Mouse (Mus musculus): ENCODE results near the gene Cdkal1. TPM values are rescaled to one million over a fixed set of nuclear protein-coding genes. Genes with fewer than 3 reads are reported as not detected.

Gene Cdkal1
- polyA plus RNA-seq, 2 experiments, result 2.0 to 7.7 TPM

DNA sequence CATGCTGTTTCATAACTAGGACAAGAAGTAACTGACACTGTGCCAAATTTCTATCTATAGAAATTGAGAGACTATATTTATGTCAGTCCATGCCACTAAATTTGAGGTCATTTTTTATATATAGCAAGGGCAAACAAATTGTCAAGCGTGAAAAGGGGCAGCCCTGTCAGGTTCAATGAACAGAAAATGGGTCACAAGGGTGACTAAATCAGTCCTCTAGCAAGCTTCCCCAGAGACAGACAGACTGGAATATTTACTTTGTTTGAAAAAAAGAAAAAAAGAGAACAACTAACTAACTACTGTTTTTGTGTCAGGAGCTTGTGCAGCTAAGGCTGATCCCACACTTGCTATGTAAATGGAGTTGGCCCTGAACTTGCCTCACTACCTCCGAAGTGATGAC, 355.7 kb downstream of the Cdkal1 start:
- no peaks in the 10 kb centered on the region for H3K4me1 ChIP-seq (replicated peaks; ENCODE audit: control insufficient read depth in 2 of 2, insufficient read depth in 2 of 2, low read length in 1 of 2)
- no peak overlapping the region for H3K9ac ChIP-seq (replicated peaks)
- TF ChIP-seq CTCF (IDR thresholded peaks at IDR 0.05; ENCODE audit: low read depth) (no peak), EP300 (IDR thresholded peaks at IDR 0.05; ENCODE audit: low read depth) (no peak)
- H3K27me3 ChIP-seq (ENCODE audit: control insufficient read depth, insufficient read depth, low read length), result no peaks in the 10 kb centered on the region
- ATAC-seq (ENCODE audit: insufficient read depth) (no peak), DNase-seq (ENCODE audit: low read depth in 3 of 3, low spot score in 3 of 3) (no peak)
- no peak overlapping the region for H3K27ac ChIP-seq
- H3K4me3 ChIP-seq (ENCODE audit: insufficient read depth in 1 of 2, low read depth in 2 of 2, low read length in 2 of 2), result no peak overlapping the region
- no peaks in the 10 kb centered on the region for H3K9me3 ChIP-seq (ENCODE audit: control insufficient read depth, low read length)
- 63% methylated on average over 2 of the region's 2 CpGs for WGBS (ENCODE audit: insufficient replicate concordance)
- H3K4me2 ChIP-seq (ENCODE audit: low read depth), result no peak overlapping the region
- no peaks in the 10 kb centered on the region for H3K36me3 ChIP-seq (replicated peaks; ENCODE audit: control insufficient read depth, insufficient read depth, low read depth)

DNA sequence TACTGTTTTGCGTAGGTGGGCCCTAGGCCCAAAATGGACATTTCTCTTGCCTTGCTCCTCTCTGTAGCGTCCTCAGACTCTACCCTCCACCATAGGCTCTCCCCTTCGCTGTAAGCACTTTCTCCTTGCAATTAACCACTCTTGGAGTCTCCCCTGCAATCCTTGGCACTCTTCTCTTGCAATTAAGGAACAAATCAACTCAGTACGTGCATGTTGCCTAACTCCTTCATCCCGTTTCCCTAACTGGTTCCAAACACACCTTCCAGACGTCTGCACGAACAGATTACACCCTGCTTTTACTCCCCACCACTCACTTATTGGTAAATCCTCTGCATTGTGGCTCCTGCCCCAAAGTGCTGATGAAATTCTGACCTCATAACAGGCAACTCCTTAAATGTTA, 358.2 kb downstream of the Cdkal1 start:
- Histone ChIP-seq H3K9me3 (ENCODE audit: control insufficient read depth, low read length) (no peaks in the 10 kb centered on the region), H3K27me3 (ENCODE audit: control insufficient read depth, insufficient read depth, low read length) (no peaks in the 10 kb centered on the region), H3K4me3 (ENCODE audit: insufficient read depth in 1 of 2, low read depth in 2 of 2, low read length in 2 of 2) (no peak overlapping the region), H3K9ac (replicated peaks) (no peak overlapping the region), H3K27ac (no peak overlapping the region), H3K4me1 (replicated peaks; ENCODE audit: control insufficient read depth in 2 of 2, insufficient read depth in 2 of 2, low read length in 1 of 2) (no peaks in the 10 kb centered on the region), H3K36me3 (replicated peaks; ENCODE audit: control insufficient read depth, insufficient read depth, low read depth) (no peaks in the 10 kb centered on the region), H3K4me2 (ENCODE audit: low read depth) (no peak overlapping the region)
- DNase-seq (ENCODE audit: low read depth in 3 of 3, low spot score in 3 of 3) (no peak), ATAC-seq (ENCODE audit: insufficient read depth) (no peak)
- TF ChIP-seq EP300 (IDR thresholded peaks at IDR 0.05; ENCODE audit: low read depth), result no peak
- 59% methylated on average over 7 of the region's 7 CpGs for WGBS (ENCODE audit: insufficient replicate concordance)

DNA sequence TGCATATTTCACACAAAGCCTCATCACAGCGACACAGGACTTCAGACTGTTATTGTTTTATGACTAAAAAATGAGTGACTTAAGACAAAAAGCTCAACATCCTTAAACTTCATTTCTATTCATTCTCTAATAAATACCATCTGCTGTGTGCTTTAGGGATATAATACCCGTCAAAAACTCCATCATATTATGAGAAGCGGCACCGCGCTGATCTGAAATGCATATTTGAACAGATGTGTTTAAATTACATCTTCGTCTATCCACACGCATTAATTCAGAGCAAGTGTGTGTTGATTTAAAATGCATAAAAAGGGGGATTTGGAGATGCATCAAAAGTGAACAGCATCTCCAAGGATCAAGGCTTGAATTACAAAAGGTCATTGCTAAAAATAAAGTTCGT, 365.1 kb downstream of the Cdkal1 start:
- Histone ChIP-seq H3K27me3 (ENCODE audit: control insufficient read depth, insufficient read depth, low read length) (no peaks in the 10 kb centered on the region), H3K4me1 (replicated peaks; ENCODE audit: control insufficient read depth in 2 of 2, insufficient read depth in 2 of 2, low read length in 1 of 2) (no peaks in the 10 kb centered on the region), H3K27ac (no peak overlapping the region), H3K9ac (replicated peaks) (no peak overlapping the region), H3K9me3 (ENCODE audit: control insufficient read depth, low read length) (no peaks in the 10 kb centered on the region), H3K4me3 (ENCODE audit: insufficient read depth in 1 of 2, low read depth in 2 of 2, low read length in 2 of 2) (no peak overlapping the region), H3K36me3 (replicated peaks; ENCODE audit: control insufficient read depth, insufficient read depth, low read depth) (no peaks in the 10 kb centered on the region), H3K4me2 (ENCODE audit: low read depth) (no peak overlapping the region)
- DNase-seq (ENCODE audit: low read depth in 3 of 3, low spot score in 3 of 3), result no peak
- no peak for ATAC-seq (ENCODE audit: insufficient read depth)
- no peak for TF ChIP-seq EP300 (IDR thresholded peaks at IDR 0.05; ENCODE audit: low read depth)
- no peak for TF ChIP-seq CTCF (IDR thresholded peaks at IDR 0.05; ENCODE audit: low read depth)
- WGBS (ENCODE audit: insufficient replicate concordance), result 86% methylated on average over 8 of the region's 8 CpGs

DNA sequence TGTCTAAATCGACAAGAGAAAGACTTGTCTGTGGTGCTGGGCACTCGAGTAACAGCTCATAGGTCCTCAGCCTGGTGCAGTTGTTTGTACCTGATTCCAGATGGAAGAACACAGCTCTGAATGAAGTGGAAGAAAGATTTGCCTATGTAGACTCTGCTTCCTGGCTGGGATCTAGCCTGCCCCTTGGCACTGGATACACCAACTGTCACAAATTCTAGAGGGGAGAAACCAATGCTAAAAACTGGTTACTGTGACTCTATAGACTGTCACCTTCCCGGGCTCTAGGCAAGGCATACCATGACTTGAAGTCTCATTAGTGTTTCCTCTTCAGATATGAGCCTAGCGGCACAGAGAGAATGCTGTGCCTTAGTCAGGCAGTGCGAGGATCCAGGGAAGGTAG, 366.0 kb downstream of the Cdkal1 start:
- DNase-seq (ENCODE audit: low read depth in 3 of 3, low spot score in 3 of 3), result no peak
- no peak overlapping the region for H3K9ac ChIP-seq (replicated peaks)
- no peaks in the 10 kb centered on the region for H3K9me3 ChIP-seq (ENCODE audit: control insufficient read depth, low read length)
- no peaks in the 10 kb centered on the region for H3K36me3 ChIP-seq (replicated peaks; ENCODE audit: control insufficient read depth, insufficient read depth, low read depth)
- no peak for TF ChIP-seq CTCF (IDR thresholded peaks at IDR 0.05; ENCODE audit: low read depth)
- TF ChIP-seq EP300 (IDR thresholded peaks at IDR 0.05; ENCODE audit: low read depth), result no peak
- no peak overlapping the region for H3K4me3 ChIP-seq (ENCODE audit: insufficient read depth in 1 of 2, low read depth in 2 of 2, low read length in 2 of 2)
- no peak for ATAC-seq (ENCODE audit: insufficient read depth)
- H3K27ac ChIP-seq, result no peak overlapping the region
- 75% methylated on average over 5 of the region's 5 CpGs for WGBS (ENCODE audit: insufficient replicate concordance)
- no peaks in the 10 kb centered on the region for H3K4me1 ChIP-seq (replicated peaks; ENCODE audit: control insufficient read depth in 2 of 2, insufficient read depth in 2 of 2, low read length in 1 of 2)
- no peaks in the 10 kb centered on the region for H3K27me3 ChIP-seq (ENCODE audit: control insufficient read depth, insufficient read depth, low read length)
- H3K4me2 ChIP-seq (ENCODE audit: low read depth), result no peak overlapping the region

DNA sequence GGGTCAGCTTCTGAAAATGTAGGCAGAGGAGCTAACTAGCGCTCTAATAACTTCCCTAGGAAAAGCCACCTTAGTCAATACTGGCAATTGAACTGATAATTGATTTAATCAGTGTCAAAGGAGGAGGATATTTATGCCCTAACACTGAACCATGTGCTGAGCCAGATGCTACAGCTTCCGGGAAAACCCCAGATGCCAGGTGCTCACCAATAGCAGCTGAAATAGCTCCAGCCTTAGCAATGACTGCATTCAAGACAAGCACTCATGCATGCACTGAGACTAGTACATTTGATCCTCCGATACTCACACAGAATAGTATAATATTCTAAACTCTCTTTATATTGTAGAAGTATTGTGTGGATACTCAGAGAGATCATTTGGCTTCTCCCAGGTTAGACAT, 368.8 kb downstream of the Cdkal1 start:
- Histone ChIP-seq H3K4me3 (ENCODE audit: insufficient read depth in 1 of 2, low read depth in 2 of 2, low read length in 2 of 2) (no peak overlapping the region), H3K27ac (no peak overlapping the region), H3K9me3 (ENCODE audit: control insufficient read depth, low read length) (no peaks in the 10 kb centered on the region), H3K27me3 (ENCODE audit: control insufficient read depth, insufficient read depth, low read length) (no peaks in the 10 kb centered on the region), H3K36me3 (replicated peaks; ENCODE audit: control insufficient read depth, insufficient read depth, low read depth) (no peaks in the 10 kb centered on the region), H3K9ac (replicated peaks) (no peak overlapping the region), H3K4me1 (replicated peaks; ENCODE audit: control insufficient read depth in 2 of 2, insufficient read depth in 2 of 2, low read length in 1 of 2) (no peaks in the 10 kb centered on the region), H3K4me2 (ENCODE audit: low read depth) (no peak overlapping the region)
- no peak for ATAC-seq (ENCODE audit: insufficient read depth)
- DNase-seq (ENCODE audit: low read depth in 3 of 3, low spot score in 3 of 3), result no peak
- TF ChIP-seq EP300 (IDR thresholded peaks at IDR 0.05; ENCODE audit: low read depth) (no peak), CTCF (IDR thresholded peaks at IDR 0.05; ENCODE audit: low read depth) (no peak)
- 74% methylated on average over 3 of the region's 3 CpGs for WGBS (ENCODE audit: insufficient replicate concordance)

DNA sequence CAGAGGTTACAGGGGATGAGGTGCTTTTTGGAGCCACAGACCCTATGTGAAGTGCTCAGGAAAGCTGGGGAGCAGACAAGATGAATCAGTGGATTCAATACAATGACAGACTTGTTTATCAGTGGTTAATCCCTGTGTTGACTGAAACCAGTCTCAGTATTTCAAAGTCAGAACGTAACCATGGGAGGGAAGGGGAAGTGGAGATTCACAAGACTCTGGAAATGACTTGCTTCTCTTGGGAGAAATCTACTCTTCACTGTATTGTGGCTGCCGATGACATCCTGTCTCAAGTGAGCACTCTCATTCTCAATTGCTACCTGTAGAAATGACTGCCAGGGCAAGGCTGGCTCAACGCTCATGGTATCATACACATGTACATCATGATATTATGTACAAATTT, 371.5 kb downstream of the Cdkal1 start:
- no peak for ATAC-seq (ENCODE audit: insufficient read depth)
- Histone ChIP-seq H3K27ac (no peak overlapping the region), H3K36me3 (replicated peaks; ENCODE audit: control insufficient read depth, insufficient read depth, low read depth) (no peaks in the 10 kb centered on the region), H3K4me3 (ENCODE audit: insufficient read depth in 1 of 2, low read depth in 2 of 2, low read length in 2 of 2) (no peak overlapping the region), H3K9ac (replicated peaks) (no peak overlapping the region), H3K27me3 (ENCODE audit: control insufficient read depth, insufficient read depth, low read length) (no peaks in the 10 kb centered on the region), H3K9me3 (ENCODE audit: control insufficient read depth, low read length) (no peaks in the 10 kb centered on the region), H3K4me2 (ENCODE audit: low read depth) (no peak overlapping the region), H3K4me1 (replicated peaks; ENCODE audit: control insufficient read depth in 2 of 2, insufficient read depth in 2 of 2, low read length in 1 of 2) (no peaks in the 10 kb centered on the region)
- DNase-seq (ENCODE audit: low read depth in 3 of 3, low spot score in 3 of 3), result no peak
- WGBS (ENCODE audit: insufficient replicate concordance), result 56% methylated on average over 3 of the region's 3 CpGs
- no peak for TF ChIP-seq CTCF (IDR thresholded peaks at IDR 0.05; ENCODE audit: low read depth)
- no peak for TF ChIP-seq EP300 (IDR thresholded peaks at IDR 0.05; ENCODE audit: low read depth)

All from liver, embryonic 14.5 days (tissue).